ENCODE assay signal across 7 mouse cellular contexts in the genomic region with DNA sequence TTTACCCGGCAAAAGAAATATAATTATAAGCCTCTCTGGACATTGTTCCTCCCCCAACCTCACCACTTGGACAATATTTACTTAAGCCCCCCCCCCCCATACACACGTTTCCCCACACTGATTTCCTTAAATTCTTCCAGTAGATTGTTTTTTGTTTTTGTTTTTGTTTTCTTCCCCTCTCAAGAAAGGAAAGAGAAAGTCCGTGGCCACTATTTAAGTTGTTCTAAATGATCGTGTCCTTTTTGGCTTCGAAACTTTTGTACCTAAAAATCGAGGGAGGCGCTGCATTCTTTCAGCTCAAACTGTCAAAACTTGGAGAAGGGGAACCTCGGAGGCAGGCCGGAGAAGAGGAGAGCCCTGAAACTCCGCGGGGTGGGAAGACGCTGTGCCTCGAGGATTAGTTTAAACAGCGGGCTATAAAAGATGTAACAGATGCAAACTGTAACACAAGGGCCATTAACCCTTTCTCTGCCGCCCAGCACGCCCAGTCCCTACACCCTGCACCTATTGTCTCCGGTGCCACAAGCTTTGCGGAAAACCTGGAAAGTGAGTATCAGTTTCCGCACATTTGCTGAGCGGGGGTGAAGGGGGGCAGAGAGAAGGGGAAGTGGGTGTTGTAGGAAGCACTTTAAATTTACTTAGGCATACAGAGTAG. TPM values are rescaled to one million over a fixed set of nuclear protein-coding genes. Genes with fewer than 3 reads are reported as not detected.
DNase-seq lines count a peak whose midpoint lies in the region; ATAC-seq and TF ChIP-seq lines count a peak whose summit lies in the region.

No protein-coding gene starts in this region.

- H3K27me3 ChIP-seq in limb, embryonic 13.5 days: peaks cover 67% of the 10 kb centered on the region
- H3K27me3 ChIP-seq in midbrain, embryonic 13.5 days: no peaks in the 10 kb centered on the region
- H3K27me3 ChIP-seq in testis, adult 2 months (ENCODE audit: control insufficient read depth, insufficient read depth, low read length): peaks cover 2% of the 10 kb centered on the region; the same call in 1 of the 2 replicates

- H3K4me3 ChIP-seq in limb, embryonic 13.5 days: peak overlapping the region; percentile 73
- peak overlapping the region; percentile 82 for H3K4me3 ChIP-seq in midbrain, embryonic 13.5 days (replicated peaks)
- H3K4me3 ChIP-seq in testis, adult 2 months (ENCODE audit: control insufficient read depth, low read depth, low read length): peak overlapping the region; percentile 77

- TF ChIP-seq CTCF in testis, adult 2 months (IDR thresholded peaks at IDR 0.05; ENCODE audit: control insufficient read depth, insufficient read depth, insufficient replicate concordance, low read depth, low read length): no peak

- no peaks in the 10 kb centered on the region for H3K9me3 ChIP-seq in limb, embryonic 13.5 days
- no peaks in the 10 kb centered on the region for H3K9me3 ChIP-seq in midbrain, embryonic 13.5 days

- DNase-seq in Muller cell, postnatal 12 days (ENCODE audit: inconsistent ontology term): peak; percentile 77
- peak; percentile 61 for DNase-seq in heart, postnatal 4 days

- no peaks in the 10 kb centered on the region for H3K36me3 ChIP-seq in limb, embryonic 13.5 days
- H3K36me3 ChIP-seq in midbrain, embryonic 13.5 days: no peaks in the 10 kb centered on the region
- no peaks in the 10 kb centered on the region for H3K36me3 ChIP-seq in testis, adult 2 months (ENCODE audit: control insufficient read depth, insufficient read depth, low read length)

- H3K27ac ChIP-seq in limb, embryonic 13.5 days: peak overlapping the region; percentile 85; the same call in 1 of the 2 replicates
- H3K27ac ChIP-seq in midbrain, embryonic 13.5 days: peak overlapping the region; percentile 98
- peak overlapping the region; percentile 87 for H3K27ac ChIP-seq in testis, adult 2 months (ENCODE audit: control insufficient read depth, insufficient read depth, low read depth, low read length)

- H3K4me2 ChIP-seq in limb, embryonic 13.5 days (replicated peaks): peak overlapping the region; percentile 88
- peak overlapping the region; percentile 76 for H3K4me2 ChIP-seq in midbrain, embryonic 13.5 days (replicated peaks)

- WGBS in limb, embryonic 13.5 days: under 1% methylated on average over 20 of the region's 20 CpGs
- under 1% methylated on average over 20 of the region's 20 CpGs for WGBS in midbrain, embryonic 13.5 days

- ATAC-seq in CD4-positive, CD25-positive, alpha-beta regulatory T cell, adult 4 months: peak; percentile 18
- ATAC-seq in erythroid progenitor cell, adult 5-6 weeks (replicated peaks; ENCODE audit: low FRiP score, poor library complexity, severe bottlenecking): peak; percentile 6; the same call in 1 of the 2 replicates
- peak; percentile 43 for ATAC-seq in limb, embryonic 13.5 days (ENCODE audit: low FRiP score, low read depth)
- ATAC-seq in midbrain, embryonic 13.5 days: peak; percentile 19

- peak overlapping the region; percentile 94 for H3K9ac ChIP-seq in limb, embryonic 13.5 days
- peak overlapping the region; percentile 97 for H3K9ac ChIP-seq in midbrain, embryonic 13.5 days (replicated peaks)

- H3K4me1 ChIP-seq in limb, embryonic 13.5 days: peaks cover 18% of the 10 kb centered on the region
- peaks cover 63% of the 10 kb centered on the region for H3K4me1 ChIP-seq in midbrain, embryonic 13.5 days (replicated peaks)
- H3K4me1 ChIP-seq in testis, adult 2 months (ENCODE audit: control insufficient read depth, insufficient read depth, low read length): peaks cover 6% of the 10 kb centered on the region

- TF ChIP-seq POLR2A in testis, adult 2 months (IDR thresholded peaks at IDR 0.05; ENCODE audit: control insufficient read depth, low read depth, low read length): no peak

RNA-seq across cellular contexts. Expression of gene Zeb2, which starts 6.3 kb away (rescaled TPM):
- polyA plus RNA-seq in CD4-positive, CD25-positive, alpha-beta regulatory T cell, adult 4 months (2017; shearing (Covaris generic)): 1 to 10 TPM in 1 of 2 experiments, under 1 TPM in 1; 0.71 to 2.3 TPM
- 45.8 and 49.9 TPM in 2 replicates for total RNA-seq in erythroid progenitor cell, adult 5-6 weeks (2015; ENCODE audit: low replicate concordance)
- total RNA-seq in erythroid progenitor cell, adult 5-6 weeks (2017; ENCODE audit: low replicate concordance): 34.3 and 60.1 TPM in 2 replicates
- 10 to 100 TPM; 59.7 to 66.5 TPM for total RNA-seq in heart, postnatal 4 days (2021)
- polyA plus RNA-seq in limb, embryonic 13.5 days (2015; fragmentation: Nextera tagmentation; extraction: Ambion mirVana): 29.9 and 31.8 TPM in 2 replicates
- 38.9 and 50.2 TPM in 2 replicates for polyA plus RNA-seq in midbrain, embryonic 13.5 days (2015; fragmentation: Nextera tagmentation; extraction: Ambion mirVana)
- 3.2 and 4.2 TPM in 2 replicates for polyA plus RNA-seq in testis, adult 2 months (2012; rRNA removed)

Comparison
In these comparisons a context has a peak if more than half of its experiments do, and no peak if none do; other contexts are left out.
1. Peak in every context shown above with its lines: DNase-seq, ATAC-seq, H3K4me3 ChIP-seq and H3K27ac ChIP-seq.